Mouse (Mus musculus) lung, postnatal 0 days (tissue): ENCODE measurements around the gene Hoxc4. TPM values are rescaled to one million over a fixed set of nuclear protein-coding genes. Genes with fewer than 3 reads are reported as not detected.

ENCODE experiments used
- ATAC-seq: fragments of 200-750 bp; cut with Nextera tagmentation; 2 replicates; pipeline ENCODE4 v1.8.0; 2017; ENCODE audit warnings: moderate library complexity
- DNase-seq: peaks from one replicate; pipeline ENCODE4 v3.0.0-alpha.2; 2016; ENCODE audit warnings: low spot score
- H3K27ac ChIP-seq: fragments of 300-500 bp; sonication (generic); 2 replicates; pipeline ENCODE4 v1.5.1; 2014; ENCODE audit warnings: antibody characterized with exemption, mild to moderate bottlenecking, low read length, mixed read lengths
- H3K27me3 ChIP-seq: fragments of 300-500 bp; sonication (generic); replicated peaks from 2 replicates; pipeline ENCODE4 v1.6.1; 2014; ENCODE audit warnings: low read length, mixed read lengths; ENCODE audit not compliant: insufficient read depth
- H3K36me3 ChIP-seq: fragments of 300-500 bp; sonication (generic); 2 replicates; pipeline ENCODE4 v1.6.1; 2014; ENCODE audit warnings: low read length, mixed read lengths; ENCODE audit not compliant: insufficient read depth
- H3K4me1 ChIP-seq: fragments of 300-500 bp; sonication (generic); 2 replicates; pipeline ENCODE4 v1.6.1; 2014; ENCODE audit warnings: antibody characterized with exemption, low read depth, low read length, mixed read lengths; ENCODE audit not compliant: insufficient read depth
- H3K4me2 ChIP-seq: fragments of 300-500 bp; sonication (generic); replicated peaks from 2 replicates; pipeline ENCODE4 v1.6.1; 2014; ENCODE audit warnings: low read depth, mild to moderate bottlenecking, low read length, moderate library complexity, mixed read lengths
- H3K4me3 ChIP-seq: fragments of 300-500 bp; sonication (generic); 2 replicates; pipeline ENCODE4 v1.5.1; 2014; ENCODE audit warnings: low read depth, low read length
- H3K9ac ChIP-seq: fragments of 300-500 bp; sonication (generic); replicated peaks from 2 replicates; pipeline ENCODE4 v1.6.1; 2014; ENCODE audit warnings: low read depth, mild to moderate bottlenecking
- H3K9me3 ChIP-seq: fragments of 300-500 bp; sonication (generic); 2 replicates; pipeline ENCODE4 v1.6.1; 2016; ENCODE audit warnings: low read length, mixed read lengths
- CTCF ChIP-seq: IDR thresholded peaks from 2 replicates; pipeline ENCODE4 v1.5.1; 2016; ENCODE audit warnings: antibody characterized with exemption, mild to moderate bottlenecking
- EP300 ChIP-seq: IDR thresholded peaks from 2 replicates; pipeline ENCODE4 v1.6.1; 2016; ENCODE audit warnings: antibody characterized with exemption, mild to moderate bottlenecking, control low read depth
- WGBS: fragments of 180-500 bp; shearing (Covaris S2); extraction: QIAGEN DNeasy Blood & Tissue Kit; methylation state at CpG from one replicate; pipeline ENCODE4 v1.1.7; 2014; 5-methylcytosine and 5-hydroxymethylcytosine counted together
- polyA plus RNA-seq: library from polyadenylated mRNA; unstranded; fragments of >200 nt; fragmentation: Nextera tagmentation; extraction: Ambion mirVana; gene quantifications from 2 replicates; pipeline ENCODE4 v1.2.1, GENCODE M21; 2015

The Hoxc4 gene
- polyA plus RNA-seq, 1 experiment from 2014 or later, result 0.23 TPM

DNA sequence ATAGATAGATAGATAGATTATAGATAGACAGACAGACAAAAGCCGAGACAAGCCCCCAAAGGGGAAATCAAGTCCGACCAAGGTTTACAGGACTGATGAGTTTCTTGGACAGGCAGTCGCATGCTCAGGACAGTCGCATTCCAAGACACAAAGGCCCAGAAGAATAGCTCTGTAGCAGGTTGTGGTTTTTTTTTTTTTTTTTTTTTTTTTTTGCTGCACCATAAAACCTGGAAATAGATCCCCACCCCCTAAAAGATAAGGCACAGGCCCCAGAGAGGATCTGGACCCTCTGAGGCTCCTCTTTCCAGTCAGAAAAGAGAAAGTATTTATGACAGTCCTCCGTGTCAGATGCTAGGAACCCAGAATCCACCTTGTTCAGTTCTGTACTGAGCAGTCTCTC, 30.7 kb upstream of the Hoxc4 start:
- H3K9ac ChIP-seq, result no peak overlapping the region
- DNase-seq (no peak), ATAC-seq (no peak)
- TF ChIP-seq EP300 (no peak), CTCF (no peak)
- no peak overlapping the region for H3K4me2 ChIP-seq
- no peaks in the 10 kb centered on the region for H3K4me1 ChIP-seq
- no peaks in the 10 kb centered on the region for H3K9me3 ChIP-seq
- no peaks in the 10 kb centered on the region for H3K36me3 ChIP-seq
- H3K27ac ChIP-seq, result no peak overlapping the region
- WGBS, result 26% methylated on average over 5 of the region's 5 CpGs
- H3K4me3 ChIP-seq, result no peak overlapping the region
- H3K27me3 ChIP-seq, result peaks cover 93% of the 10 kb centered on the region

DNA sequence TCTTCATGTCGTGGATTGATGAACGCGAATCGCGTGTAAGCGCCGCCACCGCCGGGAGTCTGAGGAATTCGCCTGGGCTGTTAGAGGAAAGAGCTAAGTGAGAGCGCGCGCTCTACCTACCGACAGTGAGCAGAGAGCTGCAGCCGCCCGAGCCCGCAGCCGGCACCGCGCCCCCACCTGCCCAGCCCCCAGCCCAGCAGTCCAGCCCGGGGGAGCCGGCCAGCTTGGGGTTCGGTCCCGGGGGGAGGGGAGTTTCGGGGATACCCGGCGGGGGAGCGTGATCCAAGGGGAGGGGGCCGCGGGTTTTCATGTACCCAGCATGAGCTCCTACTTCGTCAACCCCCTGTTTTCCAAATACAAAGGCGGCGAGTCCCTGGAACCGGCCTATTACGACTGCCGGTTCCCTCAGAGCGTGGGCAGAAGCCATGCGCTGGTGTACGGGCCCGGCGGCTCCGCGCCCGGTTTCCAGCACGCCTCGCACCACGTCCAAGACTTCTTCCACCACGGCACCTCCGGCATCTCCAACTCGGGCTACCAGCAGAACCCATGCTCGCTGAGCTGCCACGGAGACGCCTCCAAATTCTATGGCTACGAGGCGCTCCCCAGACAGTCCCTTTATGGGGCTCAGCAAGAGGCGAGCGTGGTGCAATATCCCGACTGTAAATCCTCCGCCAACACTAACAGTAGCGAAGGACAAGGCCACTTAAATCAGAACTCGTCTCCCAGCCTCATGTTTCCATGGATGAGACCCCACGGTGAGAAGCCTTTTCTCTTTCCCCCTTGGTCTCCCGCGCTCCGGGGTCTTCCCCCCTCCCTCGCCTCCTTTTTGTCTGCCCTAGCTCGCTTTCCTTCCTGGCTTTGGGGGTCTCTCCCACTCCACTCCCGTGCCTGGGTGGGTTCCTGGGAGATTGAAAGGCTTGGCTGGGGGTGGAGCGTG, 28.0 kb upstream of the Hoxc4 start, which contains the start of gene Hoxc8:
Hoxc8 (plus strand) TSS at position 147 of the 937 bp plus-strand sequence.
- Histone ChIP-seq H3K27ac (no peak within 1 kb of the TSS), H3K4me1 (no peaks in the 10 kb centered on the region), H3K4me3 (no peak within 1 kb of the TSS), H3K9me3 (no peaks in the 10 kb centered on the region), H3K36me3 (no peaks in the 10 kb centered on the region), H3K9ac (no peak within 1 kb of the TSS), H3K27me3 (peaks cover 93% of the 10 kb centered on the region), H3K4me2 (no peak within 1 kb of the TSS)
- TF ChIP-seq CTCF, result no peak
- TF ChIP-seq EP300, result no peak
- DNase-seq (no peak), ATAC-seq (no peak)
- 2% methylated on average over 67 of the region's 69 CpGs for WGBS

DNA sequence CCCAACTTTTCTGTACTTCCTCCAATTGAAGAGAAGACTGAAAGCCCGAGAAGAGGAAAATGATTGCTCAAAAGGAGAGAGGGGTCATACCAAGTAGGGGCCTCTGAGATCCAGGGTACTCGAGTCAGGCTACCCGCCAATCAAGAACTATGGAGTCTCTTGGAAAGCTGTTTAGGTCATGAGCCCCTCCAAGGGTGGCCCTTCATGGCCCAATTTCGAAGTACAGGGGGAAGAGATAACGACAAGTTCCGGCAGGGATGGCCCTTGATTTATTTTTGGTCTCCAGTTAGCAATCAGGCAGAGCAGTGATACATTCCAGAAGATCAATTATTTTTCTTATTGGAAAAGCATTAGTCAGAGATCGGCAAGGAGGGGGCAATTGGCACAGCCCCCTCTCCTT, 27.0 kb upstream of the Hoxc4 start:
- H3K4me1 ChIP-seq, result no peaks in the 10 kb centered on the region
- no peak overlapping the region for H3K4me2 ChIP-seq
- H3K9me3 ChIP-seq, result no peaks in the 10 kb centered on the region
- DNase-seq (no peak), ATAC-seq (no peak)
- WGBS, result 5% methylated on average over 7 of the region's 7 CpGs
- no peak overlapping the region for H3K4me3 ChIP-seq
- H3K27ac ChIP-seq, result no peak overlapping the region
- no peaks in the 10 kb centered on the region for H3K36me3 ChIP-seq
- H3K9ac ChIP-seq, result no peak overlapping the region
- TF ChIP-seq CTCF (no peak), EP300 (no peak)
- H3K27me3 ChIP-seq, result peaks cover 92% of the 10 kb centered on the region

DNA sequence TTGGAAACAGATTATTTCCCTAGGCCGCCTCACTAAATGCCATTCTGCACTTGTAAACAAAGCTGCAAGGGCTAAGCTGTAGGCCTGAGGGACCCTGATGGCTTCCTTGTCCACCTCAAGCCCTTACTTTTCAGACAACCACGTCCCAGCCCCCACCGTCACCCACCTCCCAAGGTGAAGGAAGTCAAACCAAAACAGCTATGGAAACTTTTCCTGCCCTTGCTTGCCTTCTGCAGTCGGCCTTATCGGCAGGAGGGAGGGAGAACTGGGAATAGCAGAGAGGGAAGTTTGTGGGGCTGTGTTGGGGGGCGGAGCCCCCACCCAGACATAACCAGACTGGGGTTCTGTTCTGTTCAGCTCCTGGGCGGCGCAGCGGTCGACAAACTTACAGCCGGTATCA, 26.5 kb upstream of the Hoxc4 start:
- ATAC-seq, result no peak
- Histone ChIP-seq H3K9me3 (no peaks in the 10 kb centered on the region), H3K4me3 (no peak overlapping the region), H3K36me3 (no peaks in the 10 kb centered on the region), H3K4me1 (no peaks in the 10 kb centered on the region), H3K4me2 (no peak overlapping the region), H3K27me3 (peaks cover 90% of the 10 kb centered on the region), H3K27ac (no peak overlapping the region), H3K9ac (no peak overlapping the region)
- DNase-seq, result no peak
- TF ChIP-seq CTCF (no peak), EP300 (no peak)
- WGBS, result 3% methylated on average over 11 of the region's 11 CpGs

DNA sequence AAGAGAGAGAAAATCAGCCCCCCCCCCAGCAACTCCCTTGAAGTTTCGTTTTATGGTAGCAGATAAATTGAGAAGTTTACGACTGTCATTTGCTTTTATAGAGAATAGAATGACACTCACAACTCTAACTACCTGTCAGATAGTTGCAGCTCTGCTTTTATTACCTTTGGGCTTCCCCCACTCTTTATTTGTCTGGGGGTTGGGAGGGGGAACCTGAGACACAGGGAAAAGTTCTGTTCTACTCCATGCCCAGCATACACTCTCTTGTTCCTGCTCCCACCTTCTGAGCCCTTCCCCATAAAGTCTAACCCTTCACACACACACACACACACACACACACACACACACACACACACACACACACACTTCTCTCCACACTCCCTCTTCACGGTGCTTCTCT, 25.9 kb upstream of the Hoxc4 start:
- no peak for TF ChIP-seq CTCF
- no peak for TF ChIP-seq EP300
- WGBS, result 0% methylated on average over 3 of the region's 3 CpGs
- no peak for DNase-seq
- H3K9ac ChIP-seq, result no peak overlapping the region
- H3K4me2 ChIP-seq, result no peak overlapping the region
- H3K9me3 ChIP-seq, result no peaks in the 10 kb centered on the region
- no peak for ATAC-seq
- H3K27me3 ChIP-seq, result peaks cover 90% of the 10 kb centered on the region
- no peaks in the 10 kb centered on the region for H3K36me3 ChIP-seq
- H3K4me1 ChIP-seq, result no peaks in the 10 kb centered on the region
- no peak overlapping the region for H3K27ac ChIP-seq
- no peak overlapping the region for H3K4me3 ChIP-seq

DNA sequence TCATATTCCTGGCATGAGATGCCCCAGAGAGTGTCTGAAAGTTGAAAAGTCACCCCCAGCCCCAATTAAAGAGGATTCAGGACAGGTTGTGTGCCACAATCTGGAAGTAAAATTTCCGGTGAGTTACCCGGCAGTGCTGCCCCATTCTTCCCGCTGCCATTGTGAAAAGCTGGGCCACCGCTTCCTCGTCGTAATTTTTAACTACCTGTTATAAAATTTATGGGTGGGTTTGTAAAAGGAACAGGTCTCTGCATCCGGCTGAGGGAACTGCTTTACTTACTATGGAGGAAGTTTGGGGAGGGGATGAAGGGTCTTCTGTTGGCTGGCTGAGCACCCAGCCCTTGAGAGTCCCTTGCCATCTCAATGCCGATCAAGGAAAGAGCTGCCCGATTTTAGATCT, 22.2 kb upstream of the Hoxc4 start:
- DNase-seq, result no peak
- no peak for ATAC-seq
- Histone ChIP-seq H3K4me2 (no peak overlapping the region), H3K9me3 (no peaks in the 10 kb centered on the region), H3K4me3 (no peak overlapping the region), H3K36me3 (no peaks in the 10 kb centered on the region), H3K4me1 (no peaks in the 10 kb centered on the region), H3K27ac (no peak overlapping the region), H3K9ac (no peak overlapping the region), H3K27me3 (peaks cover 93% of the 10 kb centered on the region)
- under 1% methylated on average over 9 of the region's 9 CpGs for WGBS
- TF ChIP-seq EP300 (no peak), CTCF (no peak)
